Mouse (Mus musculus): ENCODE results near the gene Gm5662. TPM values are rescaled to one million over a fixed set of nuclear protein-coding genes. Genes with fewer than 3 reads are reported as not detected.
A peak's percentile ranks its signal among the peaks of the same experiment; 100 is the strongest.
"Not testable (repeated sequence)": the region's sequence is repeated elsewhere in the genome, so short reads cannot be mapped to it uniquely, and the experiment has no call there.

Gene Gm5662
- polyA plus RNA-seq (2012; rRNA removed): not detected in 2 replicates

DNA sequence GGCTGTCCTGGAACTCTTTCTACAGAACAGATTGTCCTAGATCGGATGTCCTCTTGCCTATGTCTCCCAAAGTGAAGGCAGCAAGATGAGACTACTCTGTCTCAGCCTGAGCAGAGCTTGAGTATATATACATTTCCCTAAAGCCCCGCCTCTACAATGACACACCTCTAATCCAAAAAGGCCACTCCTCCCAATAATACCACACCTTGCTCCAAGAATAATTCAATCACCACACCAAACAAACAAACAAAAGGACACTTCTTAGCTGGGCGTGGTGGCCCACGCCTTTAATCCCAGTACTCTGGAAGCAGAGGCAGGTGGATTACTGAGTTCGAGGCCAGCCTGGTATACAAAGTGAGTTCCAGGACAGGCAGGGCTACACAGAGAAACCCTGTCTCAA is at the start of gene Gm5662:
TSS of gene Gm5662 (minus strand) at position 101 of the 400 bp plus-strand sequence.
- DNase-seq (ENCODE audit: low read depth): not testable (repeated sequence)

DNA sequence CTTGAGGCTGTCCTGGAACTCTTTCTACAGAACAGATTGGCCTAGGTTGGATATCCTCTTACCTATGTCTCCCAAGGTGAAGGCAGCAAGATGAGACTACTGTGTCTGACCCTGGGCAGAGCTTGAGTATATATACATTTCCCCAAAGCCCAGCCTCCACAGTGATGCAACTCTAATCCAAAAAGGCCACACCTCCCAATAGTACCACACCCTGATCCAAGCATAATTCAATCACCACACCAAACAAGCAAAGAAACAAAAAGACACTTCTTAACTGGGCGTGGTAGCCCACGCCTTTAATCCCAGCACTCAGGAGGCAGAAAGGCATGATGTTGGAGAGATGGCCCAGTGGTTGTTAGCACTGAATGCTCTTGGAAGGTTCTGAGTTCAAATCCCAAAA is 49.6 kb upstream of the Gm5662 start, which contains the start of gene Gm5039:
TSS of gene Gm5039 (minus strand) at position 101 of the 400 bp plus-strand sequence.
- not testable (repeated sequence) for DNase-seq (ENCODE audit: low read depth)

GRCm38 (mm10) chr12:88314556-88314955 is 40.3 kb upstream of the Gm5662 start:
- no peak for DNase-seq (ENCODE audit: low read depth)

DNA sequence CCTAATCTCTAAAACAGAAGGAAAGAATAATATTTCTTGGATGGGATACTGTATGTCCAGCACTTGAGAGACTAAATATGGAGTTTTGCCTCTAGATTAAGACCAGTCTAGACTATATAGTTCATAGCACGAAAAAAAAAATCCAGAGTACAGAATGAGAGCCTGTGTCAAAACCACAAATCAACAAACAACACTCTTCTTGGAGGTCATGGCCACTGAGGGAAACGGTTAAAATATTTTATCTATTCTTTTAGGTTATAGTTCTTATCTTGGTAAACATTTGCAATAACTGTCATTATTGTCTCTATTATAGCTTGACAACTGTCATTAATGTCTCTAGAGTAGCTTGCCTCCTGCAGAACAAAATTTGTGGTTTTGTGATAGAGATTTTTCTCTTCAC is 22.9 kb upstream of the Gm5662 start:
- not testable (repeated sequence) for DNase-seq (ENCODE audit: low read depth)

DNA sequence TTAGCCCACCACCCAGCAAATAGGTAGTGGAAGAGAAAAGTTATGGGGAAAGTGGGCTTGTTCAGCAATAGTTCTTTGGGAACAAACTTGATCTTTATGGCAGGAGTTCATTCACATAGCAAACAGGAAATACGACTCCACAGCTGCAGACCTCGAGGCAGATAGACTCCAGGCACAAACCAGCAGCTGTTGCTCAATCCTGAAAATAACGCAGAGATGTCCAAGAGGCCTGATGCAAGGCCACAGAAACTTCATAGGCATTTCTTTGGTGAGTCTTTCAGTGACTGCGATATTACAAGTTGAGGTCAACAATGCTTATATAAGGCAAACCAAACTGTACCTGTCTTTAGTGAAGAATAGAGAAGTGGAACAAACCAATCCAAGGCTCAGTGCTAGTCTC is 18.8 kb upstream of the Gm5662 start:
- peak; percentile 5 for DNase-seq (ENCODE audit: low read depth)

DNA sequence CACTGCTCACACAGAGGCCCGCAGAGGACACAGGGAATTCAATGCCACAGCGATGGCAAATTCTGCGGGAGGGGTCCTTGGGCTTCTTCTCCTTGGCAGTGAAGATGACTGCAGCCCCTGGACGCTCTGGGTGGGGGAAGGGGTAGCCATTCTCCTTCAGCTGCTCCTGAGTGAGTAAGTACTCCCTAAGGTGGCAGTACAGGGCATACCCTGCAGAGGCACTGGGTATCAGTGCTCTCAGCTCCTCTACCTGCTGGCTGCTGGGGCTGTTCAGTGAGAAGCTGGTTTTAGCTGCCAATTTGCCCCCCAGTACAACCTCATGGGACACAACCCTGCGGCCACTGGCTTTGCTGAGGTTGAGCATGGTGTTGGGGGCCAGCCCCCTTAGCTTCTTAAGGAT is 10.9 kb upstream of the Gm5662 start:
- DNase-seq (ENCODE audit: low read depth): not testable (repeated sequence)

DNA sequence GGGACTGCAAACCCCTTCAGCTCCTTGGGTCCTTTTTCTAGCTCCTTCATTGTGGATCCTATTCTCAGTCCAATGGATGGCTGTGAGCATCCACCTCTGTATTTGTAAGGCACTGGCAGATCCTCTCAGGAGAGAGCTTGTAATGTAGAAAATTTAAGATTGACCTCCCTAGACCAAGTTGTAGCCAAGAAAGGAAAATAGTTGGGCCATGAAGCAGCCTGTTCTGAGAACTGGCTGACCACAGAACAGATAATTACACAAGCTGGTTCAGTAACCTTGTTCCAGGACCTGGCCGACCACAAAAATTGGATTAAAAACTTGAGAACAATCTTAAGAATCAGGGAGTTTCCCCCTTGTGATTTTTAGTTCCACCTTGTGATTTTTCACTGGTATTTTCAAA is 17.1 kb downstream of the Gm5662 start:
- DNase-seq (ENCODE audit: low read depth): no peak

DNA sequence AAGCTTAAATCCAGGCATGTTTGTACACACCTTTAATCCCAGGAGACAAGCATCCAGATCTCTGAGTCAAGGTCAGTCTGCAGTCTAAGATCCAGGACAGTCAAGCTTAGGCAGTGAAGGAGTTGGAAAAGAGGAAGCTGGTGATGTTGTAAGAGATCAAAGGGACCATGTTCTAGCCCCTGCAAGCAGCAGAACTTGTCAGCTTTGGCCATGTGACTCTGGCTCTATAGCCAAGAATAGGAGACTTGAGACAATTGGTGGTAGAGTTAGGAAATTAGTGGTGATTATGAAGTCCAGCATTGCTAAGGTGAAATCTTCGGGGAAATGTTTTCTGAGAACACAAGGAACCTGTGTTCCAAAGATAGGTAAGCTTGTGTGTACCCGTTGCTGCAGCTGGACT is 18.4 kb downstream of the Gm5662 start:
- DNase-seq (ENCODE audit: low read depth): peak; percentile 22

DNA sequence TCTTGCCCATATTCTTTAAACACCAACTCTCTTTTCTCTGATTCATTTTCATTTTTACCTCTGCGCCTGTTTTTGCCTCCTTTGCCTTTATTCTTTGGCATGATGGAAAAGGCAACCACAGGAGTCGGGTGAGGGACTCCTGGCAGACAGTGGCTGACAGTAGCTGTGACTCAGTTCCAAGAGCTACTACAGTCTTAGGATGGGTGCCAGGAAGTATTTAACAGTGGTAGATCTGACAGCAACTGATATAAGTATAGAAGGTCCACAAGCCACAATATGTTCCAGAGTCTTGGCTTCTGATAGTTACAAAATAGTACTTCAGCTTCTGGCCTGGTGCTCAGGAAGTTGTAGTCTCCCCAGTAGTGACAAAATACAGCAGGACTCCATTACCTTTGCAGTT is 24.3 kb downstream of the Gm5662 start, which contains the start of gene Gm8332:
TSS of gene Gm8332 (minus strand) at position 101 of the 400 bp plus-strand sequence.
- DNase-seq (ENCODE audit: low read depth): not testable (repeated sequence)

GRCm38 (mm10) chr12:88245786-88246185 is 28.5 kb downstream of the Gm5662 start:
- not testable (repeated sequence) for DNase-seq (ENCODE audit: low read depth)

DNA sequence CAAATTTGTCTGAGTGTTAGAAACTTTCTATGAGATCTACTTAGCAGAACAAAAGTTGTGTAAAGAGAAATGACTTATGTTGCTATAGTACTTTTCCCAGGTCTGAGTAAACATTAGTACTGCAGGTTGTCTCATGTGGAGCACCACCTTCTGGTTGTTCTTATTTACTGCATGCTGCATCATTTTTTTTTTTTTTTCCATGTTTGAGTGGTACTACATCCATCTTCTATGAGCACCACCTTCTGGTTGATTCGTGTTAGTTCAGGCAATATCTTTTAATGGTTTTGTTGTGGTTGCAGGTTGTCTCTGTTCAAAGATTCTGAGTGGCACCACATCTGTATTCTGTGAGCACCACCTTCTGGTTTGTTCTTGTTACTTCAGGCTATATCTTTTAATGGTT is 31.4 kb downstream of the Gm5662 start:
- DNase-seq (ENCODE audit: low read depth): not testable (repeated sequence)

Other genes starting within 250 kb of the Gm5662 start
- gene Gm2056, start 247.5 kb downstream of the Gm5662 start, polyA plus RNA-seq (2012; rRNA removed): not detected in 2 replicates
- gene Gm16368, start 190.8 kb downstream of the Gm5662 start, polyA plus RNA-seq (2012; rRNA removed): not detected in 2 replicates
- gene Gm10436, start 92.4 kb downstream of the Gm5662 start, polyA plus RNA-seq (2012; rRNA removed): not detected in 2 replicates
- gene Gm8332, start 24.4 kb downstream of the Gm5662 start, polyA plus RNA-seq (2012; rRNA removed): not detected in 2 replicates
- gene Gm5039, start 49.5 kb upstream of the Gm5662 start, polyA plus RNA-seq (2012; rRNA removed): not detected in 2 replicates
- gene Adck1, start 86.1 kb upstream of the Gm5662 start, polyA plus RNA-seq (2012; rRNA removed): 17.4 and 24.6 TPM in 2 replicates